Mouse (Mus musculus) spleen, postnatal 36 days (tissue): Measurements from ENCODE around the gene Rrn3.
A peak's percentile ranks its signal among the peaks of the same experiment; 100 is the strongest.

Source experiments
- DNase-seq, 2 experiments: peaks; one replicate each; pipeline ENCODE4 v3.0.0; 2022; ENCODE audit warnings: low spot score in 2 of 2, mixed read lengths in 1 of 2

Gene Rrn3

DNA sequence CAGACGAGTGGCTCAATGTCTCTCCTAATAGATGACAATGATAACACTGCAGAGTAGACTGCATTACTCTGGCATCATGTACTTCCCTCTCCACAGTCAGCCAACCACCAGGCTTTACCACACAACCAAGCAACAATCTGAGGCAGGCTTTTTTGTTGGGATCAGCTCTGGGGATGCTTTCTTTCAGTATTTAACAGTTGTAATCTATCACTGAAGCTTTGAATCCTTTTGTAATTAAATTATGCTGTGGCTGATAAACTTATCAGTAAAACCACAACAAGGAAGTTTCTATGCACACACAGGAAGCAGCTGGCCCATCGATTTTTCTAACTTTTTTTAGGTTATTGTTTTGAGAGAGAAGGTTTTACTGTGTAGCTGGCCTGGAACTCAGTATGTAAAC lies 67.8 kb downstream of the Rrn3 start:
- peak; percentile 27 to 54 for DNase-seq

- DNase-seq = no peak
Observed at GRCm38 (mm10) chr16:13851446-13851845, 70.9 kb downstream of the Rrn3 start.

DNA sequence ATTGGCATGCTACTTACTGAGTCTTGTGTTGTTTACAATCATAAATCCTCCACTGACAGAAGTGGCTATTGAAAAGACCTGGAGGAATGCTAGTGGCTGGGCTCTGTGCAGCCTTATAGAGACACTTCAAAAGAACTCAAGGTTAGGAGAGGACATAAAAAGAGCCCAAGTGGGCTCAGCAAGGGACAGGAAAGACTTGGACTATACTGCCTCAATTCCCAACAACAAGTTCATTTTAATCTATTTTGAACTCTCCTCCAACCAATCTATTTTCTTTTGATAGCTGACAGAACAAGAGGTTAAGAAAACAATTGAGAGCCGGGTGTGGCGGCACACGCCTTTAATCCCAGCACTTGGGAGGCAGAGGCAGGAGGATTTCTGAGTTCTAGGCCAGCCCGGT lies 73.4 kb downstream of the Rrn3 start:
- no peak for DNase-seq
